Mouse (Mus musculus): ENCODE measurements around the gene Tmem183a. TPM values are rescaled to one million over a fixed set of nuclear protein-coding genes. Genes with fewer than 3 reads are reported as not detected.

Gene Tmem183a
- polyA plus RNA-seq, 1 experiment from 2014 or later, result 60.6 TPM

DNA sequence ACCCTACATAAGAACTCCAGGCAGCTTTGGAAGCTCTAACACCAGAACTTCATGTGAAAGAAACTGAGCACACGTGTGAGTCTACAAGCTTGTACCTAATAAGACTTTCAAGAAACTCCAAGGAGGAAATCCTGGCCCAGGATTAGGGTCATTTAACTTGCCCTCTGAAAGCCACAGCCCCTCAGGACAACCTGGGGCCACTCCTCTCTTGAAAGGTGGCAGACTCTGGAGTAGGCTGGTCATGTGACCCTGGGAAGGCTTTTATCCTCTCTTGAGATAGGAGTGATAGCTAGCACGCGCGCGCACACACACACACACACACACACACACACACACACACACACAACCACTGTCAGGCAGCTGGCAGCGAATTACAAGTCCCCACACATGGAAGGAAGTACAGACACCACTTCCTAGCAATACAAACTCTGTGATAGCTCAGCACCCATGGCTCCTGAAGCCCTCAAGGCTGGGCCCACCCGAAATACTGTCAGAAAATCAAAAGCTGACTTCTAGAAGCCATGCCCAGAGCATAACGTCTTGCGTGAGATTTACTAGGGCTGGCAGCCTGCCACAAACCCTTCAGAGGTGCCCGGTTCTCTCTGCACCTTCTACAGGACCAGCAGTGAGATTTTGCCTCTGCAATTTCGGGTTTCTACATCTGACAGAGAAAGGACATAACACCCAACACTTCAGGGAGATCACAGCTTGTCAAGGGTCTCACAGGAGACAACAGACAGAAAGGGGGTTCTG, 24.6 kb downstream of the Tmem183a start:
- Histone ChIP-seq H3K36me3 (ENCODE audit: control insufficient read depth, insufficient read depth) (no peaks in the 10 kb centered on the region), H3K4me1 (replicated peaks; ENCODE audit: control insufficient read depth, insufficient read depth, low read length) (no peaks in the 10 kb centered on the region), H3K4me3 (ENCODE audit: low read depth, low read length) (no peak overlapping the region), H3K27me3 (replicated peaks; ENCODE audit: control insufficient read depth, insufficient read depth, low read length) (no peaks in the 10 kb centered on the region), H3K9me3 (ENCODE audit: control insufficient read depth) (no peaks in the 10 kb centered on the region), H3K27ac (ENCODE audit: low read depth, low read length) (no peak overlapping the region), H3K4me2 (replicated peaks; ENCODE audit: low read depth) (no peak overlapping the region), H3K9ac (ENCODE audit: low read depth, low read length) (no peak overlapping the region)
- TF ChIP-seq CTCF (IDR thresholded peaks at IDR 0.05; ENCODE audit: low read depth), result no peak
- 62% methylated on average over 11 of the region's 11 CpGs for WGBS
- no peak for ATAC-seq

DNA sequence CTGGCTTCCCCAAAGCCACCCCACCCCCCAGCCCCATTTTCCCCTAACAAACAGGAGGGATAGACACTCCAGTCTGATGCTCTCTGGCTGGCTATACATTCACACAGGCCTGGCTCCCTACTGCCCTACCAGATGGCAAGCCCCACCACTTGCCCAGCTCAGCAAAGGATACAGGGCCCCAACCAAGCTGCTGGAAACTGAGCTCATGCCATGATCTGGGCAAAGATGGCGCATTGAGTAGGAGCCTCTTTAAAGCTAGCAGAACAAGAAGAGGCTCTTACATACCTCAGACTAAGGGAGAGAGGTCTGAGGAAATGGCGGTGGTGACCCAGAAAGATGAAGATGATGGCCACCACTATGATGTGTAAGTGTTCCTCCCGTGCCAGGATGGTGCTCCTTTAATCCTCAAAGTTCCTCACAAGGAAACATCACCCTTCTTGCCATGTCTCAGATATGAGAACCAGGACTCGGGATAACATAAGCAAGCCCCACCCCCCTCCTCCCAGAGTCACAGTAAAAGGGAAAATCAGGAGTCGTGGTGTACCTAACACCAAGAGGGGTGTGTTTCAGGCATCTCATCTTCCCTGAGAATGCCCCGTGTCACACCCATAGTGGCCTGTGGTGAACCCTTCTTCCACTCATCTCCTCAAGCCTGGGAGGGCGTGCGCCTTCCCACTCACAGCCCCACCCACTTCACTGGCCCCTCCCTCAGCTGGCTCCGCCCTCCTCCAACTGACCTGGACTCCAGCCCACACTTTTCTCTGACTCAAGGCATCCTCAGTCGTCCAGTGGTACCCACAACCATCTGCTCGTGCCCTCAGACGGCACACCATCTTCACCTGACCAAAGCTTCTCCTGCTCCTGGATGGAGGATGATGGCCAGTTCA, 25.6 kb downstream of the Tmem183a start:
- WGBS, result 81% methylated on average over 12 of the region's 12 CpGs
- no peak overlapping the region for H3K27ac ChIP-seq (ENCODE audit: low read depth, low read length)
- ATAC-seq, result no peak

DNA sequence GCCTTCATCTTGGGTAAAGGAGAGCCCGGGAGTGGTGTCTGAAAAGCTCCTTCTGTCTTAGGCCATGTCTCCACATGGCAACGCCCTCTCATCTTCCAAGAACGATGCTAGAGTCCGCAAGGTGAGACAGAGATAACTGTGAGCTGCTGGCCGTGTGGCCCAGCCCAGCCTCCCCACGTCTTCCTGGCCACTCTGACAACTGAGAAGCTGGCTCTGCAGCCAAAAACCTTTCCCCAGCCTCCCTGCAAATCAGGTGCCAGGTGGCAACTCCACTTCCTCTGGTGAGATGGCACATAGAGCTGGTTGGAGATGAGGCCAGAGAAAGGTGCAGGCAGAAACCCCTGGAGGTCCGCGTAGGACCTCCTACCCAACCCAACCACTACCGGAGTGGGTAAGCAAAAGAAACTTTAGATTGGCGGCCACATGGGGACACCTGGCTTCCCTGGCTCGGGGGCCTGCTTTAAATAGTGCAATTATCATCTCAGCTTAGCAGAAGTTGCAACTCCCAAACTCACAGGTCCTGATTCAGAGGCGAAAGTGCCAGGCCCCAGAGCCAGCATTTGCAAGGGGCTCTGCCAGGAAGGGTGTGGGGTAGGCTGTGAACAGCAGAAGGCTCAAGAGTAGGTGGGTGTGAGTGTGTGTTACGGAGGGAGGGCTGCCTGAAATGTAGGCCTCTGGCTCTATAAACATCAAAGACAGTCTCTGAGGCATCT, 26.4 kb downstream of the Tmem183a start:
- Histone ChIP-seq H3K4me3 (ENCODE audit: low read depth, low read length) (no peak overlapping the region), H3K9me3 (ENCODE audit: control insufficient read depth) (no peaks in the 10 kb centered on the region), H3K4me2 (replicated peaks; ENCODE audit: low read depth) (no peak overlapping the region), H3K27me3 (replicated peaks; ENCODE audit: control insufficient read depth, insufficient read depth, low read length) (no peaks in the 10 kb centered on the region), H3K36me3 (ENCODE audit: control insufficient read depth, insufficient read depth) (no peaks in the 10 kb centered on the region), H3K9ac (ENCODE audit: low read depth, low read length) (no peak overlapping the region), H3K4me1 (replicated peaks; ENCODE audit: control insufficient read depth, insufficient read depth, low read length) (no peaks in the 10 kb centered on the region), H3K27ac (ENCODE audit: low read depth, low read length) (no peak overlapping the region)
- no peak for ATAC-seq
- no peak for TF ChIP-seq CTCF (IDR thresholded peaks at IDR 0.05; ENCODE audit: low read depth)
- WGBS, result 74% methylated on average over 13 of the region's 13 CpGs

More for the DNA sequence above, 25.6 kb downstream of the Tmem183a start:
- Histone ChIP-seq H3K36me3 (ENCODE audit: control insufficient read depth, insufficient read depth) (no peaks in the 10 kb centered on the region), H3K27me3 (replicated peaks; ENCODE audit: control insufficient read depth, insufficient read depth, low read length) (no peaks in the 10 kb centered on the region), H3K4me3 (ENCODE audit: low read depth, low read length) (no peak overlapping the region), H3K9me3 (ENCODE audit: control insufficient read depth) (no peaks in the 10 kb centered on the region), H3K4me2 (replicated peaks; ENCODE audit: low read depth) (no peak overlapping the region), H3K9ac (ENCODE audit: low read depth, low read length) (no peak overlapping the region), H3K4me1 (replicated peaks; ENCODE audit: control insufficient read depth, insufficient read depth, low read length) (no peaks in the 10 kb centered on the region)
- no peak for TF ChIP-seq CTCF (IDR thresholded peaks at IDR 0.05; ENCODE audit: low read depth)

DNA sequence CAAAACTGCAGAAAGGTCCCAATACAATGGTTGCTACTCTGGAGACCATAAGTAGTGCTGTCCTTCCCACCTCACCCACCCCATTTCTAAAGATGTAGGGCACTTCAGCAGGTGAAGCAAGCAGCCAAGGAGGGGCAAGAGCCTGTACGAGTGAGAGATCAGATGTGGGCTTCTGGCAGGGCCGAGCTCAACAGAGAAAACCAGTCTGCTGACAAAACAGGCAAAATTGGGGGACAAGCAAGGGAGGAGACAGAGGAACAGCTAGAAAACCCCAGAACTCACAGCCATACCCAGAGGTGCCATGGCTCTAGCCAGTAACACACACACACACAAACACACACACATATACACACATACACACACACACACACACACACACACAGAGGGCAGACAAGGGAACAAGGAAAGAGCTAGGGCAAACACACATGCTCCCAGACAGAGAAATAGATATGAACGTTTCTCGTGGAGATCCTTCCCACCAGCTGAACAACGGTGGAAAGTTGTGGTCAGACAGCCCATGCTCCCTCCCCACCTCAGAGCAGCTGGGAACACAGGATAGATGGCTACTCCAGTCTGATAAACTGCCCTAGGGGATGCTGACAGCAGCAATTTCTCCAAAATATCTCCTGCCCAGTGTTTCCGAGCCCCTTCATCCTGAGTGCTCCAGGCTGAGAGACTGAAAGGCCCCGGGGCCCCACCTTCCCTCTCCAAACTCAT, 27.5 kb downstream of the Tmem183a start:
- no peak overlapping the region for H3K9ac ChIP-seq (ENCODE audit: low read depth, low read length)
- TF ChIP-seq CTCF (IDR thresholded peaks at IDR 0.05; ENCODE audit: low read depth), result no peak
- no peaks in the 10 kb centered on the region for H3K4me1 ChIP-seq (replicated peaks; ENCODE audit: control insufficient read depth, insufficient read depth, low read length)
- no peak overlapping the region for H3K4me2 ChIP-seq (replicated peaks; ENCODE audit: low read depth)
- 59% methylated on average over 7 of the region's 7 CpGs for WGBS
- H3K36me3 ChIP-seq (ENCODE audit: control insufficient read depth, insufficient read depth), result no peaks in the 10 kb centered on the region
- no peaks in the 10 kb centered on the region for H3K27me3 ChIP-seq (replicated peaks; ENCODE audit: control insufficient read depth, insufficient read depth, low read length)
- H3K4me3 ChIP-seq (ENCODE audit: low read depth, low read length), result no peak overlapping the region
- H3K27ac ChIP-seq (ENCODE audit: low read depth, low read length), result no peak overlapping the region
- H3K9me3 ChIP-seq (ENCODE audit: control insufficient read depth), result no peaks in the 10 kb centered on the region
- no peak for ATAC-seq

DNA sequence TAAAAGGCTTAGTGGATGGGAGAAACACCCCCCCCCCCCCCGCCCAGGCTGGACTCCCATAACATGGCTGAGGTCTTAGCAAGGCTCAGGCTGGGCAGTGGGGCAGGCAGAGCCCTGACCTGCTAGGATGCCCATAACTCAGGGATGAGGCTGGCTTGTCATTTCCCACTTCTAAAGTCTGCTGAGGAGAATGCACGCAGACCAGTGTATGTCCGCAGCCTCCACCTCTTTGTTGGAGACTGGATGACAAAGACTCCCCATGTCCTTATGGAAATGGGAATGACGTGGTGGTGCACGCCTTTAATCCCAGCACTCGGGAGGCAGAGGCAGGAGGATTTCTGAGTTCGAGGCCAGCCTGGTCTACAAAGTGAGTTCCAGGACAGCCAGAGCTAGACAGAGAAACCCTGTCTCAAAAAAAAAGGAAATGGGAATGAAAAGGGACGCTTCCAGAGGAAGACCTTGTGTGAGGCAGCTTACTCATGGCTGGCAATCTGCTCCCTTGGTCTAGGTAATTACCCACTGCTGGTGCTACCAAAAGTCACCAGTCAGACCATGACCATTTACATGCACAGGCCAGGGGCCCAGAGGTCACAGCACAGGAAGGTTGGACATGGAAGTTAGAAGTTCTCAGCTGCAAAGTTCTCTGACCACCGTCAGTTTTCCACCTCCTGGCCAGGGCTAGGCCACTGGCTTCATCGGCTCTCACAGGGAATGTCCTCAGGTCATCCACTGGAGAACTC, 28.2 kb downstream of the Tmem183a start:
- Histone ChIP-seq H3K27me3 (replicated peaks; ENCODE audit: control insufficient read depth, insufficient read depth, low read length) (no peaks in the 10 kb centered on the region), H3K36me3 (ENCODE audit: control insufficient read depth, insufficient read depth) (no peaks in the 10 kb centered on the region), H3K4me3 (ENCODE audit: low read depth, low read length) (no peak overlapping the region), H3K9me3 (ENCODE audit: control insufficient read depth) (no peaks in the 10 kb centered on the region), H3K27ac (ENCODE audit: low read depth, low read length) (no peak overlapping the region), H3K9ac (ENCODE audit: low read depth, low read length) (no peak overlapping the region), H3K4me1 (replicated peaks; ENCODE audit: control insufficient read depth, insufficient read depth, low read length) (no peaks in the 10 kb centered on the region), H3K4me2 (replicated peaks; ENCODE audit: low read depth) (no peak overlapping the region)
- no peak for TF ChIP-seq CTCF (IDR thresholded peaks at IDR 0.05; ENCODE audit: low read depth)
- 86% methylated on average over 10 of the region's 10 CpGs for WGBS
- no peak for ATAC-seq

Measured in intestine, postnatal 0 days (tissue).